In genomic region chr16:16484601-16485000, GRCm38 (mm10) we compare ENCODE assay signal across 22 mouse cellular contexts.
DNase-seq lines count a peak whose midpoint lies in the region; ATAC-seq and TF ChIP-seq lines count a peak whose summit lies in the region.
"Had no signal": no experiment of that assay in that cellular context is flagged by ENCODE, and none has a peak within 500 bp of the region (broad histone marks: within the 10 kb centered on the region; RNA-seq: fewer than 3 reads in every experiment).

No protein-coding gene starts in this region.

- no peak overlapping the region for H3K4me3 ChIP-seq in liver, adult 2 months (ENCODE audit: insufficient read depth, low read depth, low read length)
- H3K4me3 ChIP-seq in liver, embryonic 12.5 days, result no peak overlapping the region
- H3K4me3 ChIP-seq in midbrain, embryonic 15.5 days, result no peak overlapping the region
- H3K4me3 ChIP-seq: embryonic facial prominence, embryonic 15.5 days; forebrain, embryonic 10.5 days; heart, adult 2 months; heart, embryonic 13.5 days; layer of hippocampus, adult 2 months; midbrain, embryonic 13.5 days had no signal

- ATAC-seq in liver, embryonic 12.5 days, result no peak
- no peak for ATAC-seq in midbrain, embryonic 15.5 days (replicated peaks)
- ATAC-seq: forebrain, postnatal 0 days; hindbrain, postnatal 0 days; midbrain, embryonic 13.5 days had no signal

- no peaks in the 10 kb centered on the region for H3K9me3 ChIP-seq in liver, embryonic 12.5 days (replicated peaks)
- H3K9me3 ChIP-seq in midbrain, embryonic 15.5 days, result no peaks in the 10 kb centered on the region
- H3K9me3 ChIP-seq: embryonic facial prominence, embryonic 15.5 days; forebrain, embryonic 10.5 days; heart, embryonic 13.5 days; midbrain, embryonic 13.5 days had no signal

- DNase-seq in liver, adult 2 months (ENCODE audit: extremely low read depth, low read depth, low spot score), result peak; percentile 85
- DNase-seq in cerebellum, adult 18-20 months, result peak; percentile 61 to 71
- DNase-seq in cerebellum, postnatal 14 days, result peak; percentile 35 to 62
- peak; percentile 5 for DNase-seq in skeletal muscle tissue, adult 2 months (ENCODE audit: low read depth, low spot score)
- no peak for DNase-seq in embryo, embryonic 10.5 days (ENCODE audit: low spot score)
- DNase-seq: forebrain, postnatal 0 days; gastrocnemius, postnatal 25 days; heart, adult 2 months; heart, postnatal 14 days; kidney, adult 9 months; kidney, postnatal 25 days; lung, adult 18-20 months; lung, postnatal 14 days had no signal

- H3K27me3 ChIP-seq in liver, adult 2 months (ENCODE audit: control insufficient read depth, insufficient read depth, low read length), result no peaks in the 10 kb centered on the region
- no peaks in the 10 kb centered on the region for H3K27me3 ChIP-seq in liver, embryonic 12.5 days (replicated peaks)
- no peaks in the 10 kb centered on the region for H3K27me3 ChIP-seq in midbrain, embryonic 15.5 days (replicated peaks)
- H3K27me3 ChIP-seq: embryonic facial prominence, embryonic 15.5 days; heart, embryonic 13.5 days; midbrain, embryonic 13.5 days had no signal

- TF ChIP-seq POLR2A in liver, adult 2 months (IDR thresholded peaks at IDR 0.05; ENCODE audit: extremely low read depth, insufficient read depth, low read length), result no peak

- H3K4me2 ChIP-seq in liver, embryonic 12.5 days, result no peak overlapping the region
- H3K4me2 ChIP-seq in midbrain, embryonic 15.5 days, result no peak overlapping the region
- H3K4me2 ChIP-seq: embryonic facial prominence, embryonic 15.5 days; heart, embryonic 13.5 days; liver, embryonic 11.5 days; midbrain, embryonic 13.5 days had no signal

- 27% methylated on average over 4 of the region's 4 CpGs for WGBS in liver, adult 2 months
- WGBS in liver, embryonic 12.5 days (ENCODE audit: insufficient replicate concordance), result 80% methylated on average over 4 of the region's 4 CpGs
- WGBS in midbrain, embryonic 15.5 days, result 94% methylated on average over 4 of the region's 4 CpGs

- H3K9ac ChIP-seq in liver, adult 2 months (ENCODE audit: low read depth, low read length), result no peak overlapping the region
- H3K9ac ChIP-seq in liver, embryonic 12.5 days, result no peak overlapping the region
- no peak overlapping the region for H3K9ac ChIP-seq in midbrain, embryonic 15.5 days
- H3K9ac ChIP-seq: embryonic facial prominence, embryonic 15.5 days; forebrain, postnatal 0 days; heart, embryonic 13.5 days; midbrain, embryonic 13.5 days had no signal

- H3K79me2 ChIP-seq in liver, adult 2 months (ENCODE audit: control insufficient read depth, insufficient read depth, low read length), result no peaks in the 10 kb centered on the region

- TF ChIP-seq CTCF in liver, adult 2 months (IDR thresholded peaks at IDR 0.05; ENCODE audit: low read depth, low read length), result no peak

- H3K27ac ChIP-seq in liver, adult 2 months (replicated peaks; ENCODE audit: insufficient read depth, low read depth, low read length), result no peak overlapping the region
- no peak overlapping the region for H3K27ac ChIP-seq in liver, embryonic 12.5 days
- H3K27ac ChIP-seq in midbrain, embryonic 15.5 days, result no peak overlapping the region
- H3K27ac ChIP-seq: embryonic facial prominence, embryonic 15.5 days; forebrain, embryonic 10.5 days; heart, adult 2 months; heart, embryonic 13.5 days; hindbrain, postnatal 0 days; layer of hippocampus, adult 2 months; midbrain, embryonic 13.5 days had no signal

- H3K4me1 ChIP-seq in liver, adult 2 months (ENCODE audit: control insufficient read depth, insufficient read depth, low read length), result no peaks in the 10 kb centered on the region
- H3K4me1 ChIP-seq in liver, embryonic 12.5 days, result no peaks in the 10 kb centered on the region
- H3K4me1 ChIP-seq in midbrain, embryonic 15.5 days, result no peaks in the 10 kb centered on the region
- H3K4me1 ChIP-seq: embryonic facial prominence, embryonic 15.5 days; forebrain, embryonic 10.5 days; heart, embryonic 13.5 days; midbrain, embryonic 13.5 days had no signal

- H3K36me3 ChIP-seq in liver, adult 2 months (ENCODE audit: control insufficient read depth, insufficient read depth, low read length), result peaks cover 4% of the 10 kb centered on the region; the same call in 1 of the 2 replicates
- H3K36me3 ChIP-seq in liver, embryonic 12.5 days, result no peaks in the 10 kb centered on the region
- H3K36me3 ChIP-seq in midbrain, embryonic 15.5 days (replicated peaks), result peaks cover 8% of the 10 kb centered on the region; the same call in 1 of the 2 replicates
- H3K36me3 ChIP-seq: embryonic facial prominence, embryonic 15.5 days had no signal
